In genomic region chr12:16589204-16589949, GRCm38 (mm10) we compare ENCODE assay signal across 8 mouse cellular contexts. TPM values are rescaled to one million over a fixed set of nuclear protein-coding genes. Genes with fewer than 3 reads are reported as not detected.
DNase-seq lines count a peak whose midpoint lies in the region; ATAC-seq and TF ChIP-seq lines count a peak whose summit lies in the region.

No protein-coding gene starts in this region.

- no peaks in the 10 kb centered on the region for H3K27me3 ChIP-seq in forebrain, embryonic 11.5 days (ENCODE audit: control insufficient read depth, insufficient read depth, low read length)
- no peaks in the 10 kb centered on the region for H3K27me3 ChIP-seq in heart, postnatal 0 days (ENCODE audit: control insufficient read depth, insufficient read depth, low read length)
- no peaks in the 10 kb centered on the region for H3K27me3 ChIP-seq in liver, embryonic 16.5 days (ENCODE audit: control insufficient read depth, insufficient read depth, low read depth, low read length)
- H3K27me3 ChIP-seq in neural tube, embryonic 13.5 days, result no peaks in the 10 kb centered on the region
- H3K27me3 ChIP-seq in testis, adult 2 months (ENCODE audit: control insufficient read depth, insufficient read depth, low read length), result no peaks in the 10 kb centered on the region

- no peak for TF ChIP-seq CTCF in heart, postnatal 0 days (IDR thresholded peaks at IDR 0.05; ENCODE audit: low read depth)
- TF ChIP-seq CTCF in testis, adult 2 months (IDR thresholded peaks at IDR 0.05; ENCODE audit: control insufficient read depth, insufficient read depth, insufficient replicate concordance, low read depth, low read length), result no peak

- H3K36me3 ChIP-seq in forebrain, embryonic 11.5 days (ENCODE audit: control insufficient read depth, insufficient read depth, low read length), result no peaks in the 10 kb centered on the region
- H3K36me3 ChIP-seq in heart, postnatal 0 days (replicated peaks; ENCODE audit: control insufficient read depth, insufficient read depth, low read length), result no peaks in the 10 kb centered on the region
- no peaks in the 10 kb centered on the region for H3K36me3 ChIP-seq in liver, embryonic 16.5 days (ENCODE audit: control insufficient read depth, insufficient read depth)
- no peaks in the 10 kb centered on the region for H3K36me3 ChIP-seq in neural tube, embryonic 13.5 days
- H3K36me3 ChIP-seq in testis, adult 2 months (ENCODE audit: control insufficient read depth, insufficient read depth, low read length), result no peaks in the 10 kb centered on the region

- under 1% methylated on average over 36 of the region's 36 CpGs for WGBS in forebrain, embryonic 11.5 days
- WGBS in heart, postnatal 0 days, result 1% methylated on average over 34 of the region's 36 CpGs
- under 1% methylated on average over 35 of the region's 36 CpGs for WGBS in liver, embryonic 16.5 days (ENCODE audit: insufficient replicate concordance)
- WGBS in neural tube, embryonic 13.5 days, result under 1% methylated on average over 36 of the region's 36 CpGs

- peaks cover 16% of the 10 kb centered on the region for H3K4me1 ChIP-seq in forebrain, embryonic 11.5 days (replicated peaks; ENCODE audit: control insufficient read depth, insufficient read depth, low read length)
- peaks cover 47% of the 10 kb centered on the region for H3K4me1 ChIP-seq in heart, postnatal 0 days (ENCODE audit: control insufficient read depth, insufficient read depth)
- peaks cover 53% of the 10 kb centered on the region for H3K4me1 ChIP-seq in liver, embryonic 16.5 days (ENCODE audit: control insufficient read depth, low read depth, low read length)
- H3K4me1 ChIP-seq in neural tube, embryonic 13.5 days (replicated peaks), result peaks cover 71% of the 10 kb centered on the region
- peaks cover 30% of the 10 kb centered on the region for H3K4me1 ChIP-seq in testis, adult 2 months (ENCODE audit: control insufficient read depth, insufficient read depth, low read length)

- peak; percentile 66 for TF ChIP-seq POLR2A in testis, adult 2 months (IDR thresholded peaks at IDR 0.05; ENCODE audit: control insufficient read depth, low read depth, low read length)

- H3K9me3 ChIP-seq in forebrain, embryonic 11.5 days (ENCODE audit: control insufficient read depth, low read length), result no peaks in the 10 kb centered on the region
- no peaks in the 10 kb centered on the region for H3K9me3 ChIP-seq in heart, postnatal 0 days (replicated peaks; ENCODE audit: control insufficient read depth, low read length)
- no peaks in the 10 kb centered on the region for H3K9me3 ChIP-seq in liver, embryonic 16.5 days (replicated peaks; ENCODE audit: control insufficient read depth, low read length)
- no peaks in the 10 kb centered on the region for H3K9me3 ChIP-seq in neural tube, embryonic 13.5 days

- peak overlapping the region; percentile 60 for H3K9ac ChIP-seq in forebrain, embryonic 11.5 days (ENCODE audit: low read length)
- H3K9ac ChIP-seq in heart, postnatal 0 days (replicated peaks; ENCODE audit: low read depth, low read length), result peak overlapping the region; percentile 76
- H3K9ac ChIP-seq in liver, embryonic 16.5 days (ENCODE audit: low read depth, low read length), result peak overlapping the region; percentile 76
- H3K9ac ChIP-seq in neural tube, embryonic 13.5 days, result peak overlapping the region; percentile 85

- peak; percentile 90 for ATAC-seq in forebrain, embryonic 11.5 days (replicated peaks; ENCODE audit: low FRiP score)
- peak; percentile 84 for ATAC-seq in heart, postnatal 0 days (ENCODE audit: insufficient read depth, low read depth)
- ATAC-seq in liver, embryonic 16.5 days (ENCODE audit: low read depth), result peak; percentile 73
- peak; percentile 88 for ATAC-seq in neural tube, embryonic 13.5 days (ENCODE audit: low read depth)

- no peak for TF ChIP-seq EP300 in heart, postnatal 0 days (IDR thresholded peaks at IDR 0.05; ENCODE audit: low read depth)

- peak overlapping the region; percentile 58 for H3K4me3 ChIP-seq in forebrain, embryonic 11.5 days (ENCODE audit: low read depth, low read length)
- H3K4me3 ChIP-seq in heart, postnatal 0 days (ENCODE audit: low read depth, low read length), result peak overlapping the region; percentile 90
- peak overlapping the region; percentile 79 for H3K4me3 ChIP-seq in liver, embryonic 16.5 days (ENCODE audit: low read depth, low read length)
- H3K4me3 ChIP-seq in neural tube, embryonic 13.5 days, result peak overlapping the region; percentile 60
- H3K4me3 ChIP-seq in testis, adult 2 months (ENCODE audit: control insufficient read depth, low read depth, low read length), result peak overlapping the region; percentile 92

- H3K27ac ChIP-seq in forebrain, embryonic 11.5 days (ENCODE audit: low read depth, low read length), result no peak overlapping the region
- peak overlapping the region; percentile 79 for H3K27ac ChIP-seq in heart, postnatal 0 days (ENCODE audit: low read depth)
- H3K27ac ChIP-seq in liver, embryonic 16.5 days (ENCODE audit: low read length), result peak overlapping the region; percentile 89
- peak overlapping the region; percentile 86 for H3K27ac ChIP-seq in neural tube, embryonic 13.5 days (replicated peaks)
- peak overlapping the region; percentile 5; the same call in 1 of the 2 replicates for H3K27ac ChIP-seq in testis, adult 2 months (ENCODE audit: control insufficient read depth, insufficient read depth, low read depth, low read length)

- peak; percentile 81 to 90 for DNase-seq in CD8-positive naive resting alpha-beta T cell, adult 2 months (ENCODE audit: low read depth in 2 of 2, low spot score in 2 of 2)
- peak; percentile 82 for DNase-seq in c-Kit-positive CD71-negative TER-119-negative erythroid progenitor cells, embryonic 14.5 days (ENCODE audit: low read depth)
- DNase-seq in forebrain, embryonic 11.5 days (ENCODE audit: low spot score), result peak; percentile 96
- DNase-seq in heart, postnatal 0 days (ENCODE audit: low spot score), result peak; percentile 84
- DNase-seq in kidney, postnatal 4 days, result peak; percentile 97

- peak overlapping the region; percentile 84 for H3K4me2 ChIP-seq in forebrain, embryonic 11.5 days (ENCODE audit: low read depth, low read length, severe bottlenecking)
- peak overlapping the region; percentile 97 for H3K4me2 ChIP-seq in heart, postnatal 0 days (ENCODE audit: low read depth, low read length)
- peak overlapping the region; percentile 92 for H3K4me2 ChIP-seq in liver, embryonic 16.5 days (ENCODE audit: low read depth, low read length)
- H3K4me2 ChIP-seq in neural tube, embryonic 13.5 days, result peak overlapping the region; percentile 81

RNA-seq across cellular contexts. Expression of gene Lpin1, which starts 21.4 kb away (rescaled TPM):
- 6.6 and 7.3 TPM in 2 replicates for polyA plus RNA-seq in forebrain, embryonic 11.5 days (2014; fragmentation: Nextera tagmentation; extraction: Ambion mirVana)
- total RNA-seq in heart, postnatal 0 days (2014; rRNA removed; ENCODE audit: low replicate concordance), result 16.9 and 24.8 TPM in 2 replicates
- polyA plus RNA-seq in heart, postnatal 0 days (2015; fragmentation: Nextera tagmentation; extraction: Ambion mirVana), result 10.6 and 11.1 TPM in 2 replicates
- polyA plus RNA-seq in liver, embryonic 16.5 days (2015; fragmentation: Nextera tagmentation; extraction: Ambion mirVana), result 10.2 and 12.6 TPM in 2 replicates
- 15.9 and 16.1 TPM in 2 replicates for polyA plus RNA-seq in neural tube, embryonic 13.5 days (2015; fragmentation: Nextera tagmentation; extraction: Ambion mirVana)
- 300 and 301 TPM in 2 replicates for polyA plus RNA-seq in testis, adult 2 months (2012; rRNA removed)

Comparison
In these comparisons a context has a peak if more than half of its experiments do, and no peak if none do; other contexts are left out.
1. RNA of gene Lpin1, which starts 21.4 kb away (polyA plus RNA-seq): 300 to 301 TPM in testis, adult 2 months; 15.9 to 16.1 TPM in neural tube, embryonic 13.5 days, 10.2 to 12.6 TPM in liver, embryonic 16.5 days, 10.6 to 11.1 TPM in heart, postnatal 0 days and 6.6 to 7.3 TPM in forebrain, embryonic 11.5 days; every median in the first group is over 10 times any median in the second.
2. Peak in every context shown above with its lines, with median percentiles within 50 percentile points of each other: DNase-seq, ATAC-seq, H3K4me2 ChIP-seq, H3K4me3 ChIP-seq and H3K9ac ChIP-seq.